Mouse (Mus musculus) stomach, postnatal 0 days (tissue): ENCODE results near the gene Apbb1.

Experiments
- CTCF ChIP-seq: IDR thresholded peaks from 2 replicates; pipeline ENCODE4 v1.5.1; 2016; ENCODE audit warnings: antibody characterized with exemption, low read depth, mild to moderate bottlenecking, moderate library complexity
- EP300 ChIP-seq: optimal IDR thresholded peaks from 2 replicates; pipeline ENCODE3; 2016; ENCODE audit warnings: antibody characterized with exemption

DNA sequence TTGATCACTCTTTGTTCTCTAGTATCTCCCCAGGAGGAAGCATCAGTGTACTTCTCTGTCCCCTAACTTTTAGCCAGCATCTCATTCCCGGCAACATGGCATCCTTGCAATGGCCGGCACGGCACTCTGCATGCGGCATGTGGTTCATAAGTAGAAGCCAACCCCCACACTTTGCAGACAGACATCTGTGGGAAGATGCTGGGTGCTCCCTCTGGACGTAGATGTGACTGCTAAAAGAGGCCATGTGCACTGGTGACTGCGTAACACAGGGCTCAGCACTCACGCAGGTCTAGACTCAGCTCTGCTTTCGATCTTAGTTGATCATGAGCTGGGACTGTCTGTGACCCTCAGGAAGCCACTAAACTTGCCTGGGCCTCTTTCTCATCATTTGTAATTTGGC lies 8.5 kb downstream of the Apbb1 start:
- no peak for TF ChIP-seq CTCF
- TF ChIP-seq EP300 = no peak
